Mouse (Mus musculus) cortical plate, adult 2 months (tissue): ENCODE measurements around the gene Ccdc162.

Source experiments
- CTCF ChIP-seq: fragments of 200-500 bp; IDR thresholded peaks from 2 replicates; pipeline ENCODE4 v1.5.1; 2011; ENCODE audit warnings: mild to moderate bottlenecking, control low read depth, low read length; ENCODE audit not compliant: insufficient read depth; ENCODE audit errors: extremely low read depth
- POLR2A ChIP-seq: fragments of 200-500 bp; IDR thresholded peaks from 2 replicates; pipeline ENCODE4 v1.6.1; 2011; ENCODE audit warnings: mild to moderate bottlenecking, low read length, control low read depth; ENCODE audit not compliant: insufficient read depth; ENCODE audit errors: extremely low read depth

GRCm38 (mm10) chr10:41690978-41691377 lies 25.5 kb downstream of the Ccdc162 start:
- TF ChIP-seq CTCF (no peak), POLR2A (no peak)
